ENCODE assay signal across 24 mouse cellular contexts in genomic region chr17:25962413-25962905, GRCm38 (mm10). TPM values are rescaled to one million over a fixed set of nuclear protein-coding genes. Genes with fewer than 3 reads are reported as not detected.
DNase-seq lines count a peak whose midpoint lies in the region; ATAC-seq and TF ChIP-seq lines count a peak whose summit lies in the region.
"Had no signal": no experiment of that assay in that cellular context is flagged by ENCODE, and none has a peak within 500 bp of the region (broad histone marks: within the 10 kb centered on the region; RNA-seq: fewer than 3 reads in every experiment).

No protein-coding gene starts in this region.

- no peak for TF ChIP-seq CTCF in testis, adult 2 months (IDR thresholded peaks at IDR 0.05; ENCODE audit: control insufficient read depth, insufficient read depth, insufficient replicate concordance, low read depth, low read length)
- TF ChIP-seq CTCF in liver, postnatal 0 days (IDR thresholded peaks at IDR 0.05; ENCODE audit: low read depth) = no peak

- peak overlapping the region; percentile 82 for H3K9ac ChIP-seq in liver, embryonic 13.5 days
- peak overlapping the region; percentile 71 for H3K9ac ChIP-seq in liver, postnatal 0 days (replicated peaks)
- H3K9ac ChIP-seq: embryonic facial prominence, embryonic 15.5 days; forebrain, embryonic 13.5 days; forebrain, postnatal 0 days; heart, embryonic 12.5 days had no signal

- no peak for TF ChIP-seq EP300 in liver, postnatal 0 days (IDR thresholded peaks at IDR 0.05; ENCODE audit: low read depth)

- no peaks in the 10 kb centered on the region for H3K9me3 ChIP-seq in liver, embryonic 13.5 days (replicated peaks)
- no peaks in the 10 kb centered on the region for H3K9me3 ChIP-seq in liver, postnatal 0 days (ENCODE audit: low read length)
- H3K9me3 ChIP-seq: embryonic facial prominence, embryonic 15.5 days; forebrain, embryonic 13.5 days; heart, embryonic 12.5 days had no signal

- no peak overlapping the region for H3K27ac ChIP-seq in testis, adult 2 months (ENCODE audit: control insufficient read depth, insufficient read depth, low read depth, low read length)
- peak overlapping the region; percentile 98 for H3K27ac ChIP-seq in liver, embryonic 13.5 days
- H3K27ac ChIP-seq in liver, postnatal 0 days (ENCODE audit: low read depth) = peak overlapping the region; percentile 89
- H3K27ac ChIP-seq: embryonic facial prominence, embryonic 15.5 days; forebrain, embryonic 13.5 days; heart, adult 2 months had no signal

- no peaks in the 10 kb centered on the region for H3K4me1 ChIP-seq in testis, adult 2 months (ENCODE audit: control insufficient read depth, insufficient read depth, low read length)
- H3K4me1 ChIP-seq in liver, embryonic 13.5 days (replicated peaks) = peaks cover 69% of the 10 kb centered on the region
- peaks cover 21% of the 10 kb centered on the region for H3K4me1 ChIP-seq in liver, postnatal 0 days (ENCODE audit: insufficient read depth)
- H3K4me1 ChIP-seq: embryonic facial prominence, embryonic 15.5 days; forebrain, embryonic 13.5 days; heart, embryonic 12.5 days had no signal

- no peaks in the 10 kb centered on the region for H3K27me3 ChIP-seq in testis, adult 2 months (ENCODE audit: control insufficient read depth, insufficient read depth, low read length)
- no peaks in the 10 kb centered on the region for H3K27me3 ChIP-seq in liver, embryonic 13.5 days
- no peaks in the 10 kb centered on the region for H3K27me3 ChIP-seq in liver, postnatal 0 days (ENCODE audit: insufficient read depth, low read length)
- H3K27me3 ChIP-seq: embryonic facial prominence, embryonic 15.5 days; forebrain, embryonic 13.5 days; heart, embryonic 12.5 days had no signal

- DNase-seq in testis, postnatal 10 days (ENCODE audit: low spot score) = no peak
- no peak for DNase-seq in liver, embryonic 13.5 days
- DNase-seq in liver, postnatal 0 days = no peak
- no peak for DNase-seq in cerebellum, postnatal 25 days
- DNase-seq: adrenal gland, postnatal 10 days; cerebellum, adult 18-20 months; cerebellum, adult 9-11 months; forebrain, postnatal 0 days; gastrocnemius, postnatal 14 days; heart, adult 2 months had no signal

- no peak for TF ChIP-seq POLR2A in testis, adult 2 months (IDR thresholded peaks at IDR 0.05; ENCODE audit: control insufficient read depth, low read depth, low read length)

- H3K4me3 ChIP-seq in testis, adult 2 months (ENCODE audit: control insufficient read depth, low read depth, low read length) = peak overlapping the region; percentile 47
- peak overlapping the region; percentile 53 for H3K4me3 ChIP-seq in liver, embryonic 13.5 days (replicated peaks)
- peak overlapping the region; percentile 44 for H3K4me3 ChIP-seq in liver, postnatal 0 days (ENCODE audit: low read depth, low read length)
- H3K4me3 ChIP-seq: embryonic facial prominence, embryonic 15.5 days; forebrain, embryonic 13.5 days; heart, adult 2 months; heart, embryonic 12.5 days had no signal

- peak overlapping the region; percentile 73 for H3K4me2 ChIP-seq in liver, embryonic 13.5 days
- H3K4me2 ChIP-seq in liver, postnatal 0 days (ENCODE audit: low read depth, low read length) = peak overlapping the region; percentile 69
- H3K4me2 ChIP-seq: embryonic facial prominence, embryonic 15.5 days; forebrain, embryonic 13.5 days; heart, embryonic 12.5 days had no signal

- peak; percentile 56 for ATAC-seq in erythroid progenitor cell, adult 5-6 weeks (replicated peaks; ENCODE audit: low FRiP score, poor library complexity, severe bottlenecking)
- no peak for ATAC-seq in liver, embryonic 13.5 days (ENCODE audit: low read depth)
- ATAC-seq in liver, postnatal 0 days = no peak
- no peak for ATAC-seq in CD4-positive, CD25-positive, alpha-beta regulatory T cell, adult 4 months
- no peak for ATAC-seq in monocyte, adult 5-6 weeks (replicated peaks; ENCODE audit: insufficient number of reproducible peaks, low FRiP score, low TSS enrichment, poor library complexity, severe bottlenecking)
- ATAC-seq: forebrain, embryonic 13.5 days; forebrain, postnatal 0 days; hindbrain, embryonic 16.5 days; inflammation-experienced regulatory T-cells, adult 6 months had no signal

- H3K36me3 ChIP-seq in testis, adult 2 months (ENCODE audit: control insufficient read depth, insufficient read depth, low read length) = no peaks in the 10 kb centered on the region
- peaks cover 63% of the 10 kb centered on the region for H3K36me3 ChIP-seq in liver, embryonic 13.5 days
- H3K36me3 ChIP-seq in liver, postnatal 0 days (replicated peaks; ENCODE audit: insufficient read depth, low read length) = peaks cover 10% of the 10 kb centered on the region

- 85% methylated on average over 7 of the region's 7 CpGs for WGBS in liver, embryonic 13.5 days (ENCODE audit: insufficient replicate concordance)
- WGBS in liver, postnatal 0 days (ENCODE audit: insufficient replicate concordance) = 87% methylated on average over 7 of the region's 7 CpGs

RNA-seq across cellular contexts. Expression of gene A930017K11Rik, which starts 10.1 kb away (rescaled TPM):
- polyA plus RNA-seq in testis, adult 2 months (2012; rRNA removed) = 0.10 and 0.20 TPM in 2 replicates
- not detected in 2 replicates for total RNA-seq in erythroid progenitor cell, adult 5-6 weeks (2015; ENCODE audit: low replicate concordance)
- not detected in 2 replicates for total RNA-seq in erythroid progenitor cell, adult 5-6 weeks (2017; ENCODE audit: low replicate concordance)
- 0.24 and 0.32 TPM in 2 replicates for polyA plus RNA-seq in liver, embryonic 13.5 days (2015; fragmentation: Nextera tagmentation; extraction: Ambion mirVana)
- polyA plus RNA-seq in liver, postnatal 0 days (2015; fragmentation: Nextera tagmentation; extraction: Ambion mirVana) = not detected in 2 replicates
- polyA plus RNA-seq in CD4-positive, CD25-positive, alpha-beta regulatory T cell, adult 4 months (2017; shearing (Covaris generic)) = not detected
- total RNA-seq in monocyte, adult 5-6 weeks (2017) = not detected in 3 replicates
- total RNA-seq: adrenal gland, postnatal 10 days; ES-E14; gastrocnemius, adult 18-20 months; gastrocnemius, postnatal 14 days had no signal
- polyA plus RNA-seq: forebrain, embryonic 13.5 days; heart, embryonic 16.5 days; inflammation-experienced regulatory T-cells, adult 6 months had no signal

RNA-seq across cellular contexts. Expression of gene Nhlrc4, which starts 17.7 kb away (rescaled TPM):
- polyA plus RNA-seq in testis, adult 2 months (2012; rRNA removed) = 0.40 and 0.69 TPM in 2 replicates
- 13.7 and 13.8 TPM in 2 replicates for total RNA-seq in erythroid progenitor cell, adult 5-6 weeks (2015; ENCODE audit: low replicate concordance)
- total RNA-seq in erythroid progenitor cell, adult 5-6 weeks (2017; ENCODE audit: low replicate concordance) = 13.7 and 18.9 TPM in 2 replicates
- polyA plus RNA-seq in liver, embryonic 13.5 days (2015; fragmentation: Nextera tagmentation; extraction: Ambion mirVana) = 5.1 and 7.2 TPM in 2 replicates
- 2.0 and 3.8 TPM in 2 replicates for polyA plus RNA-seq in liver, postnatal 0 days (2015; fragmentation: Nextera tagmentation; extraction: Ambion mirVana)
- not detected for polyA plus RNA-seq in CD4-positive, CD25-positive, alpha-beta regulatory T cell, adult 4 months (2017; shearing (Covaris generic))
- not detected in 3 replicates for total RNA-seq in monocyte, adult 5-6 weeks (2017)
- total RNA-seq: forebrain, postnatal 0 days; gastrocnemius, adult 18-20 months; gastrocnemius, postnatal 14 days; heart, postnatal 25 days had no signal
- polyA plus RNA-seq: embryonic facial prominence, embryonic 11.5 days; forebrain, embryonic 13.5 days; inflammation-experienced regulatory T-cells, adult 6 months had no signal

RNA-seq across cellular contexts. Expression of gene Pigq, which starts 17.7 kb away (rescaled TPM):
- polyA plus RNA-seq in testis, adult 2 months (2012; rRNA removed) = 21.4 and 24.4 TPM in 2 replicates
- 1,618 and 1,746 TPM in 2 replicates for total RNA-seq in erythroid progenitor cell, adult 5-6 weeks (2015; ENCODE audit: low replicate concordance)
- total RNA-seq in erythroid progenitor cell, adult 5-6 weeks (2017; ENCODE audit: low replicate concordance) = 1,554 and 1,638 TPM in 2 replicates
- polyA plus RNA-seq in liver, embryonic 13.5 days (2015; fragmentation: Nextera tagmentation; extraction: Ambion mirVana) = 126 and 152 TPM in 2 replicates
- 56.0 and 58.7 TPM in 2 replicates for polyA plus RNA-seq in liver, postnatal 0 days (2015; fragmentation: Nextera tagmentation; extraction: Ambion mirVana)
- 10 to 100 TPM; 27.8 to 49.3 TPM for polyA plus RNA-seq in CD4-positive, CD25-positive, alpha-beta regulatory T cell, adult 4 months (2017; shearing (Covaris generic))
- 13.5 to 34.1 TPM (median 18.4 TPM) in 3 replicates for total RNA-seq in monocyte, adult 5-6 weeks (2017)

RNA-seq across cellular contexts. Expression of gene Capn15, which starts 23.1 kb away (rescaled TPM):
- 20.1 and 22.1 TPM in 2 replicates for polyA plus RNA-seq in testis, adult 2 months (2012; rRNA removed)
- 9.6 and 9.7 TPM in 2 replicates for total RNA-seq in erythroid progenitor cell, adult 5-6 weeks (2015; ENCODE audit: low replicate concordance)
- 5.7 and 9.1 TPM in 2 replicates for total RNA-seq in erythroid progenitor cell, adult 5-6 weeks (2017; ENCODE audit: low replicate concordance)
- 11.1 and 12.3 TPM in 2 replicates for polyA plus RNA-seq in liver, embryonic 13.5 days (2015; fragmentation: Nextera tagmentation; extraction: Ambion mirVana)
- polyA plus RNA-seq in liver, postnatal 0 days (2015; fragmentation: Nextera tagmentation; extraction: Ambion mirVana) = 6.6 and 8.3 TPM in 2 replicates
- 1 to 10 TPM; 5.3 to 6.6 TPM for polyA plus RNA-seq in CD4-positive, CD25-positive, alpha-beta regulatory T cell, adult 4 months (2017; shearing (Covaris generic))
- total RNA-seq in monocyte, adult 5-6 weeks (2017) = 2.3 to 6.6 TPM (median 6.1 TPM) in 3 replicates

RNA-seq across cellular contexts. Expression of gene Rab40c, which starts 42.9 kb away (rescaled TPM):
- polyA plus RNA-seq in testis, adult 2 months (2012; rRNA removed) = 30.2 and 31.9 TPM in 2 replicates
- 2.2 and 2.5 TPM in 2 replicates for total RNA-seq in erythroid progenitor cell, adult 5-6 weeks (2015; ENCODE audit: low replicate concordance)
- 0.98 and 3.2 TPM in 2 replicates for total RNA-seq in erythroid progenitor cell, adult 5-6 weeks (2017; ENCODE audit: low replicate concordance)
- 6.5 and 7.0 TPM in 2 replicates for polyA plus RNA-seq in liver, embryonic 13.5 days (2015; fragmentation: Nextera tagmentation; extraction: Ambion mirVana)
- 6.5 and 7.3 TPM in 2 replicates for polyA plus RNA-seq in liver, postnatal 0 days (2015; fragmentation: Nextera tagmentation; extraction: Ambion mirVana)
- polyA plus RNA-seq in CD4-positive, CD25-positive, alpha-beta regulatory T cell, adult 4 months (2017; shearing (Covaris generic)) = 1 to 10 TPM; 6.6 to 7.3 TPM
- total RNA-seq in monocyte, adult 5-6 weeks (2017) = 3.5 to 7.1 TPM (median 3.8 TPM) in 3 replicates
